Mouse (Mus musculus): ENCODE measurements around the gene Spats1. TPM values are rescaled to one million over a fixed set of nuclear protein-coding genes. Genes with fewer than 3 reads are reported as not detected.

Gene Spats1
- polyA plus RNA-seq, 1 experiment from 2014 or later, result 0.39 TPM

- DNase-seq (ENCODE audit: low spot score), result no peak
- no peak for TF ChIP-seq CTCF (IDR thresholded peaks at IDR 0.05; ENCODE audit: low read depth)
- Histone ChIP-seq H3K36me3 (ENCODE audit: insufficient read depth, low read length) (no peaks in the 10 kb centered on the region), H3K27me3 (ENCODE audit: insufficient read depth, low read length) (no peaks in the 10 kb centered on the region), H3K4me3 (replicated peaks; ENCODE audit: low read depth, low read length) (no peak overlapping the region), H3K9ac (ENCODE audit: low read depth, low read length) (no peak overlapping the region), H3K9me3 (replicated peaks; ENCODE audit: low read length) (no peaks in the 10 kb centered on the region), H3K27ac (no peak overlapping the region), H3K4me2 (ENCODE audit: low read length) (no peak overlapping the region), H3K4me1 (replicated peaks; ENCODE audit: insufficient read depth, low read length) (no peaks in the 10 kb centered on the region)
- 36% methylated on average over 2 of the region's 2 CpGs for WGBS
- no peak for ATAC-seq (replicated peaks; ENCODE audit: low FRiP score, low read depth)
Observed at GRCm38 (mm10) chr17:45499516-45499915, 24.3 kb upstream of the Spats1 start.

GRCm38 (mm10) chr17:45498397-45498796, 23.2 kb upstream of the Spats1 start:
- Histone ChIP-seq H3K27ac (no peak overlapping the region), H3K4me1 (replicated peaks; ENCODE audit: insufficient read depth, low read length) (no peaks in the 10 kb centered on the region), H3K9me3 (replicated peaks; ENCODE audit: low read length) (no peaks in the 10 kb centered on the region), H3K9ac (ENCODE audit: low read depth, low read length) (no peak overlapping the region), H3K4me2 (ENCODE audit: low read length) (no peak overlapping the region), H3K36me3 (ENCODE audit: insufficient read depth, low read length) (no peaks in the 10 kb centered on the region), H3K27me3 (ENCODE audit: insufficient read depth, low read length) (no peaks in the 10 kb centered on the region), H3K4me3 (replicated peaks; ENCODE audit: low read depth, low read length) (no peak overlapping the region)
- ATAC-seq (replicated peaks; ENCODE audit: low FRiP score, low read depth) (no peak), DNase-seq (ENCODE audit: low spot score) (no peak)
- no peak for TF ChIP-seq CTCF (IDR thresholded peaks at IDR 0.05; ENCODE audit: low read depth)
- WGBS, result 82% methylated on average over 13 of the region's 13 CpGs

GRCm38 (mm10) chr17:45495398-45495797, 20.2 kb upstream of the Spats1 start:
- WGBS, result 74% methylated on average over 11 of the region's 11 CpGs
- H3K9ac ChIP-seq (ENCODE audit: low read depth, low read length), result no peak overlapping the region
- ATAC-seq (replicated peaks; ENCODE audit: low FRiP score, low read depth), result no peak
- H3K9me3 ChIP-seq (replicated peaks; ENCODE audit: low read length), result no peaks in the 10 kb centered on the region
- no peaks in the 10 kb centered on the region for H3K36me3 ChIP-seq (ENCODE audit: insufficient read depth, low read length)
- no peak overlapping the region for H3K4me2 ChIP-seq (ENCODE audit: low read length)
- no peak overlapping the region for H3K4me3 ChIP-seq (replicated peaks; ENCODE audit: low read depth, low read length)
- H3K27ac ChIP-seq, result no peak overlapping the region
- no peak for DNase-seq (ENCODE audit: low spot score)
- no peaks in the 10 kb centered on the region for H3K4me1 ChIP-seq (replicated peaks; ENCODE audit: insufficient read depth, low read length)
- TF ChIP-seq CTCF (IDR thresholded peaks at IDR 0.05; ENCODE audit: low read depth), result no peak
- H3K27me3 ChIP-seq (ENCODE audit: insufficient read depth, low read length), result no peaks in the 10 kb centered on the region

DNA sequence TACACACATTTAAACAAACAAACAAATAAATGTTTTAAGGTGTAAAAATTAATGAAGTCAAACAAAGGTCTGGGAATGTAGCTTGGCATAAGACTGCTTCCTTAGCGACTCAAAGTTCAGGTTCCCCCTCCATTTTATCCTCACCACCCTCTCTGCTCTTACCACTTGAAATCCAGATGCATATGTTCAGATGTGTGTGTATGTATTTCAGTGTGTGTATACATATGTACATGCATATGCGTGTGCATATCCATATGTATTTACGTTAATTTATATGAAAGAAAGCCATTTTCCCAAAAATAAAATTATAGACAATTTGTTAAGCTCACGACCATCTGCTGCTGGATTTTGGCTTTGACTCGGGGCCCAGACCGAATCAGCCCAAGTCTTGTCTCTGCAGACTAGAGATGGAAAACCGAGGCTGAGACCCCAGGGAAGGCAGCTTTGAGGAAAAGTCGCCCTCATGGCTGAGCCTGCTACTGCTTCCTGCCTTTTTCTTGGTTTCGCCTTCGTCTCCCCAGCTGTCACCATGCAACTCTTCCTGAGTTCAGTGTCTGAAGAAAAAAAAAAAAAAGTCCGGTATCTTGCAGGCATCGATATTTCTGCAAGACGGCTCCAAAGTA, 15.4 kb upstream of the Spats1 start:
- Histone ChIP-seq H3K36me3 (ENCODE audit: insufficient read depth, low read length) (no peaks in the 10 kb centered on the region), H3K4me1 (replicated peaks; ENCODE audit: insufficient read depth, low read length) (no peaks in the 10 kb centered on the region), H3K4me3 (replicated peaks; ENCODE audit: low read depth, low read length) (no peak overlapping the region), H3K9me3 (replicated peaks; ENCODE audit: low read length) (no peaks in the 10 kb centered on the region), H3K27ac (no peak overlapping the region), H3K9ac (ENCODE audit: low read depth, low read length) (no peak overlapping the region), H3K4me2 (ENCODE audit: low read length) (no peak overlapping the region), H3K27me3 (ENCODE audit: insufficient read depth, low read length) (no peaks in the 10 kb centered on the region)
- DNase-seq (ENCODE audit: low spot score) (no peak), ATAC-seq (replicated peaks; ENCODE audit: low FRiP score, low read depth) (no peak)
- WGBS, result 61% methylated on average over 13 of the region's 13 CpGs
- no peak for TF ChIP-seq CTCF (IDR thresholded peaks at IDR 0.05; ENCODE audit: low read depth)

GRCm38 (mm10) chr17:45489736-45490135, 14.5 kb upstream of the Spats1 start:
- DNase-seq (ENCODE audit: low spot score), result no peak
- H3K9me3 ChIP-seq (replicated peaks; ENCODE audit: low read length), result no peaks in the 10 kb centered on the region
- no peak overlapping the region for H3K4me3 ChIP-seq (replicated peaks; ENCODE audit: low read depth, low read length)
- ATAC-seq (replicated peaks; ENCODE audit: low FRiP score, low read depth), result no peak
- H3K27ac ChIP-seq, result no peak overlapping the region
- TF ChIP-seq CTCF (IDR thresholded peaks at IDR 0.05; ENCODE audit: low read depth), result no peak
- no peaks in the 10 kb centered on the region for H3K4me1 ChIP-seq (replicated peaks; ENCODE audit: insufficient read depth, low read length)
- H3K27me3 ChIP-seq (ENCODE audit: insufficient read depth, low read length), result no peaks in the 10 kb centered on the region
- WGBS, result 77% methylated on average over 6 of the region's 6 CpGs
- H3K36me3 ChIP-seq (ENCODE audit: insufficient read depth, low read length), result no peaks in the 10 kb centered on the region
- H3K4me2 ChIP-seq (ENCODE audit: low read length), result no peak overlapping the region
- H3K9ac ChIP-seq (ENCODE audit: low read depth, low read length), result no peak overlapping the region

GRCm38 (mm10) chr17:45488321-45489254, 13.4 kb upstream of the Spats1 start:
- WGBS, result 85% methylated on average over 23 of the region's 23 CpGs
- Histone ChIP-seq H3K9ac (ENCODE audit: low read depth, low read length) (no peak overlapping the region), H3K4me3 (replicated peaks; ENCODE audit: low read depth, low read length) (no peak overlapping the region), H3K36me3 (ENCODE audit: insufficient read depth, low read length) (no peaks in the 10 kb centered on the region), H3K4me1 (replicated peaks; ENCODE audit: insufficient read depth, low read length) (no peaks in the 10 kb centered on the region), H3K27me3 (ENCODE audit: insufficient read depth, low read length) (no peaks in the 10 kb centered on the region), H3K4me2 (ENCODE audit: low read length) (no peak overlapping the region), H3K9me3 (replicated peaks; ENCODE audit: low read length) (no peaks in the 10 kb centered on the region), H3K27ac (no peak overlapping the region)
- DNase-seq (ENCODE audit: low spot score) (no peak), ATAC-seq (replicated peaks; ENCODE audit: low FRiP score, low read depth) (no peak)
- no peak for TF ChIP-seq CTCF (IDR thresholded peaks at IDR 0.05; ENCODE audit: low read depth)
